Mouse (Mus musculus) hindbrain, embryonic 12.5 days (tissue): ENCODE results near the gene Abat. TPM values are rescaled to one million over a fixed set of nuclear protein-coding genes. Genes with fewer than 3 reads are reported as not detected.
A peak's percentile ranks its signal among the peaks of the same experiment; 100 is the strongest.

ENCODE experiments used
- ATAC-seq: fragments of 200-750 bp; cut with Nextera tagmentation; 2 replicates; pipeline ENCODE4 v1.8.0; 2017; ENCODE audit warnings: moderate TSS enrichment; ENCODE audit not compliant: low FRiP score
- H3K27ac ChIP-seq: fragments of 300-500 bp; sonication (generic); 2 replicates; pipeline ENCODE4 v1.5.1; 2016; ENCODE audit warnings: mild to moderate bottlenecking
- H3K27me3 ChIP-seq: fragments of 300-500 bp; sonication (generic); 2 replicates; pipeline ENCODE4 v1.6.1; 2016; ENCODE audit warnings: mild to moderate bottlenecking
- H3K36me3 ChIP-seq: fragments of 300-500 bp; sonication (generic); 2 replicates; pipeline ENCODE4 v1.6.1; 2016; ENCODE audit warnings: mild to moderate bottlenecking
- H3K4me1 ChIP-seq: fragments of 300-500 bp; sonication (generic); 2 replicates; pipeline ENCODE4 v1.6.1; 2016
- H3K4me2 ChIP-seq: fragments of 300-500 bp; sonication (generic); replicated peaks from 2 replicates; pipeline ENCODE4 v1.6.1; 2016; ENCODE audit warnings: mild to moderate bottlenecking
- H3K4me3 ChIP-seq: fragments of 300-500 bp; sonication (generic); 2 replicates; pipeline ENCODE4 v1.5.1; 2016; ENCODE audit warnings: mild to moderate bottlenecking
- H3K9ac ChIP-seq: fragments of 300-500 bp; sonication (generic); 2 replicates; pipeline ENCODE4 v1.6.1; 2016; ENCODE audit warnings: mild to moderate bottlenecking, moderate library complexity
- H3K9me3 ChIP-seq: fragments of 300-500 bp; sonication (generic); replicated peaks from 2 replicates; pipeline ENCODE4 v1.6.1; 2016; ENCODE audit warnings: mild to moderate bottlenecking
- WGBS: fragments of 180-500 bp; shearing (Covaris S2); methylation state at CpG from one replicate; pipeline ENCODE4 v1.1.7; 2016; 5-methylcytosine and 5-hydroxymethylcytosine counted together
- polyA plus RNA-seq: library from polyadenylated mRNA; unstranded; fragments of >200 nt; fragmentation: Nextera tagmentation; extraction: Ambion mirVana; gene quantifications from 2 replicates; pipeline ENCODE4 v1.2.1, GENCODE M21; 2016

Abat gene
- polyA plus RNA-seq, 1 experiment from 2014 or later, result 68.3 TPM

- Histone ChIP-seq H3K27ac (no peak overlapping the region), H3K9ac (no peak overlapping the region), H3K9me3 (no peaks in the 10 kb centered on the region), H3K27me3 (peaks cover 27% of the 10 kb centered on the region), H3K36me3 (peaks cover 35% of the 10 kb centered on the region), H3K4me3 (no peak overlapping the region), H3K4me2 (no peak overlapping the region), H3K4me1 (no peaks in the 10 kb centered on the region)
- no peak for ATAC-seq
- WGBS, result 89% methylated on average over 3 of the region's 3 CpGs
Observed at GRCm38 (mm10) chr16:8613447-8613846, 100.2 kb downstream of the Abat start.

GRCm38 (mm10) chr16:8619659-8620314 is 106.6 kb downstream of the Abat start:
- Histone ChIP-seq H3K9ac (no peak overlapping the region), H3K4me1 (peaks cover 8% of the 10 kb centered on the region), H3K27me3 (peaks cover 41% of the 10 kb centered on the region), H3K36me3 (peaks cover 14% of the 10 kb centered on the region; the same call in 1 of the 2 replicates), H3K9me3 (0 out of 2 replicates have a peak, but pooled peaks cover 6% of the 10 kb centered on the region), H3K4me2 (no peak overlapping the region), H3K27ac (no peak overlapping the region), H3K4me3 (no peak overlapping the region)
- no peak for ATAC-seq
- WGBS, result 16% methylated on average over 10 of the region's 10 CpGs

GRCm38 (mm10) chr16:8620315-8621115 is 107.3 kb downstream of the Abat start:
- Histone ChIP-seq H3K27me3 (peaks cover 41% of the 10 kb centered on the region), H3K27ac (no peak overlapping the region), H3K4me3 (no peak overlapping the region), H3K36me3 (peaks cover 14% of the 10 kb centered on the region; the same call in 1 of the 2 replicates), H3K9me3 (0 out of 2 replicates have a peak, but pooled peaks cover 6% of the 10 kb centered on the region), H3K4me2 (no peak overlapping the region), H3K9ac (no peak overlapping the region), H3K4me1 (peaks cover 8% of the 10 kb centered on the region)
- ATAC-seq, result no peak
- WGBS, result 77% methylated on average over 16 of the region's 16 CpGs

GRCm38 (mm10) chr16:8630419-8630818 is 117.2 kb downstream of the Abat start:
- Histone ChIP-seq H3K4me1 (peaks cover 3% of the 10 kb centered on the region; the same call in 1 of the 2 replicates), H3K27me3 (no peaks in the 10 kb centered on the region), H3K27ac (no peak overlapping the region), H3K9ac (no peak overlapping the region), H3K4me2 (no peak overlapping the region), H3K4me3 (no peak overlapping the region), H3K36me3 (peaks cover 13% of the 10 kb centered on the region), H3K9me3 (no peaks in the 10 kb centered on the region)
- WGBS, result 83% methylated on average over 2 of the region's 2 CpGs
- ATAC-seq, result no peak

- H3K4me2 ChIP-seq, result no peak overlapping the region
- H3K36me3 ChIP-seq, result peaks cover 17% of the 10 kb centered on the region
- H3K9ac ChIP-seq, result no peak overlapping the region
- H3K4me3 ChIP-seq, result no peak overlapping the region
- no peak overlapping the region for H3K27ac ChIP-seq
- no peak for ATAC-seq
- no peaks in the 10 kb centered on the region for H3K27me3 ChIP-seq
- H3K4me1 ChIP-seq, result peaks cover 13% of the 10 kb centered on the region
- H3K9me3 ChIP-seq, result no peaks in the 10 kb centered on the region
- WGBS, result 90% methylated on average over 5 of the region's 5 CpGs
Observed at GRCm38 (mm10) chr16:8631428-8631827, 118.2 kb downstream of the Abat start.

GRCm38 (mm10) chr16:8636867-8637216 is 123.6 kb downstream of the Abat start:
- Histone ChIP-seq H3K9me3 (no peaks in the 10 kb centered on the region), H3K27me3 (no peaks in the 10 kb centered on the region), H3K9ac (peak overlapping the region; percentile 85), H3K27ac (peak overlapping the region; percentile 86), H3K36me3 (peaks cover 23% of the 10 kb centered on the region), H3K4me1 (peaks cover 26% of the 10 kb centered on the region), H3K4me3 (peak overlapping the region; percentile 82), H3K4me2 (peak overlapping the region; percentile 85)
- WGBS, result 1% methylated on average over 13 of the region's 13 CpGs
- peak; percentile 11 for ATAC-seq

GRCm38 (mm10) chr16:8637217-8638051 is 124.2 kb downstream of the Abat start, which contains the start of the genes Pmm2 and Tmem186:
Gene Pmm2 (plus strand): TSS chr16:8637674.
Gene Tmem186 (minus strand): TSS chr16:8637712.
- Histone ChIP-seq H3K27ac (peak within 1 kb of the TSS; percentile 86), H3K27me3 (no peaks in the 10 kb centered on the region), H3K9me3 (no peaks in the 10 kb centered on the region), H3K4me3 (peak within 1 kb of the TSS; percentile 82), H3K36me3 (peaks cover 22% of the 10 kb centered on the region), H3K4me2 (peak within 1 kb of the TSS; percentile 85), H3K9ac (peak within 1 kb of the TSS; percentile 85), H3K4me1 (peaks cover 26% of the 10 kb centered on the region)
- WGBS, result under 1% methylated on average over 59 of the region's 59 CpGs
- ATAC-seq, result peak; percentile 92

GRCm38 (mm10) chr16:8638131-8638530 is 124.9 kb downstream of the Abat start:
- H3K9ac ChIP-seq, result peak overlapping the region; percentile 85
- H3K36me3 ChIP-seq, result peaks cover 24% of the 10 kb centered on the region
- no peaks in the 10 kb centered on the region for H3K9me3 ChIP-seq
- no peak overlapping the region for H3K27ac ChIP-seq
- 48% methylated on average over 7 of the region's 7 CpGs for WGBS
- peak overlapping the region; percentile 82 for H3K4me3 ChIP-seq
- ATAC-seq, result no peak
- peaks cover 26% of the 10 kb centered on the region for H3K4me1 ChIP-seq
- no peaks in the 10 kb centered on the region for H3K27me3 ChIP-seq
- H3K4me2 ChIP-seq, result peak overlapping the region; percentile 85

GRCm38 (mm10) chr16:8639466-8640191 is 126.4 kb downstream of the Abat start:
- Histone ChIP-seq H3K9me3 (no peaks in the 10 kb centered on the region), H3K4me2 (no peak overlapping the region), H3K4me3 (no peak overlapping the region), H3K36me3 (peaks cover 37% of the 10 kb centered on the region), H3K27me3 (no peaks in the 10 kb centered on the region), H3K9ac (no peak overlapping the region), H3K4me1 (peaks cover 26% of the 10 kb centered on the region), H3K27ac (no peak overlapping the region)
- no peak for ATAC-seq
- WGBS, result 88% methylated on average over 11 of the region's 11 CpGs

GRCm38 (mm10) chr16:8643855-8644254 is 130.6 kb downstream of the Abat start:
- Histone ChIP-seq H3K9me3 (no peaks in the 10 kb centered on the region), H3K4me1 (peaks cover under 1% of the 10 kb centered on the region), H3K27me3 (no peaks in the 10 kb centered on the region), H3K4me3 (no peak overlapping the region), H3K9ac (no peak overlapping the region), H3K27ac (no peak overlapping the region), H3K4me2 (no peak overlapping the region), H3K36me3 (peaks cover 65% of the 10 kb centered on the region)
- ATAC-seq, result no peak
- WGBS, result 84% methylated on average over 2 of the region's 2 CpGs

GRCm38 (mm10) chr16:8645546-8645945 is 132.3 kb downstream of the Abat start:
- H3K4me1 ChIP-seq, result no peaks in the 10 kb centered on the region
- H3K9me3 ChIP-seq, result no peaks in the 10 kb centered on the region
- no peak overlapping the region for H3K4me3 ChIP-seq
- H3K27ac ChIP-seq, result no peak overlapping the region
- H3K36me3 ChIP-seq, result peaks cover 79% of the 10 kb centered on the region
- no peak overlapping the region for H3K4me2 ChIP-seq
- H3K9ac ChIP-seq, result no peak overlapping the region
- ATAC-seq, result no peak
- no peaks in the 10 kb centered on the region for H3K27me3 ChIP-seq
- 89% methylated on average over 6 of the region's 6 CpGs for WGBS
